22 mouse cellular contexts compared by ENCODE assay signal in genomic region chr12:79551274-79551673, GRCm38 (mm10).
A peak's percentile ranks its signal among the peaks of the same experiment; 100 is the strongest.
DNase-seq lines count a peak whose midpoint lies in the region; ATAC-seq and TF ChIP-seq lines count a peak whose summit lies in the region.
"Had no signal": no experiment of that assay in that cellular context is flagged by ENCODE, and none has a peak within 500 bp of the region (broad histone marks: within the 10 kb centered on the region; RNA-seq: fewer than 3 reads in every experiment).

No protein-coding gene starts in this region.

- H3K27ac ChIP-seq in kidney, adult 2 months (ENCODE audit: insufficient read depth, low read depth, low read length), result no peak overlapping the region
- H3K27ac ChIP-seq in kidney, embryonic 14.5 days (ENCODE audit: low read depth, low read length), result no peak overlapping the region
- no peak overlapping the region for H3K27ac ChIP-seq in lung, postnatal 0 days (ENCODE audit: low read length)
- H3K27ac ChIP-seq: embryonic facial prominence, embryonic 13.5 days; hindbrain, embryonic 14.5 days; hindbrain, postnatal 0 days had no signal

- no peak overlapping the region for H3K9ac ChIP-seq in kidney, embryonic 14.5 days (ENCODE audit: low read depth, low read length)
- no peak overlapping the region for H3K9ac ChIP-seq in lung, postnatal 0 days (replicated peaks; ENCODE audit: low read depth)
- H3K9ac ChIP-seq: embryonic facial prominence, embryonic 13.5 days; hindbrain, embryonic 14.5 days had no signal

- no peak overlapping the region for H3K4me2 ChIP-seq in kidney, embryonic 14.5 days (replicated peaks; ENCODE audit: low read depth, low read length)
- H3K4me2 ChIP-seq in lung, postnatal 0 days (replicated peaks; ENCODE audit: low read depth, low read length), result no peak overlapping the region
- H3K4me2 ChIP-seq: embryonic facial prominence, embryonic 13.5 days; heart, embryonic 11.5 days; hindbrain, embryonic 14.5 days had no signal

- peak; percentile 93 for DNase-seq in heart, adult 11 months
- no peak for DNase-seq in heart, postnatal 36 days
- DNase-seq in kidney, adult 2 months, result peak; percentile 44
- no peak for DNase-seq in lung, postnatal 0 days (ENCODE audit: low spot score)
- no peak for DNase-seq in lung, adult 18-20 months
- no peak for DNase-seq in frontal cortex, postnatal 25 days (ENCODE audit: low spot score in 2 of 2)
- DNase-seq: adrenal gland, adult 8-10 months; adrenal gland, postnatal 25 days; cerebellum, adult 18-20 months; cerebellum, adult 9-10 months; cerebellum, postnatal 25 days; gastrocnemius, postnatal 10 days; gastrocnemius, postnatal 36 days; heart, postnatal 4 days; kidney, adult 18-20 months had no signal

- ATAC-seq in kidney, embryonic 14.5 days (ENCODE audit: low FRiP score, low TSS enrichment), result no peak
- no peak for ATAC-seq in lung, postnatal 0 days
- ATAC-seq: forebrain, embryonic 14.5 days; hindbrain, postnatal 0 days; intestine, embryonic 16.5 days had no signal

- H3K27me3 ChIP-seq in kidney, adult 2 months (replicated peaks; ENCODE audit: control insufficient read depth, insufficient read depth, low read length), result no peaks in the 10 kb centered on the region
- H3K27me3 ChIP-seq in kidney, embryonic 14.5 days (ENCODE audit: control insufficient read depth, insufficient read depth, low read length), result no peaks in the 10 kb centered on the region
- no peaks in the 10 kb centered on the region for H3K27me3 ChIP-seq in lung, postnatal 0 days (replicated peaks; ENCODE audit: insufficient read depth, low read length)
- H3K27me3 ChIP-seq: embryonic facial prominence, embryonic 13.5 days had no signal

- peaks cover 15% of the 10 kb centered on the region; the same call in 1 of the 2 replicates for H3K4me1 ChIP-seq in kidney, adult 2 months (ENCODE audit: control insufficient read depth, insufficient read depth, low read length)
- H3K4me1 ChIP-seq in kidney, embryonic 14.5 days (ENCODE audit: control insufficient read depth, insufficient read depth, low read length), result peaks cover 4% of the 10 kb centered on the region; the same call in 1 of the 2 replicates
- peaks cover 10% of the 10 kb centered on the region; the same call in 1 of the 2 replicates for H3K4me1 ChIP-seq in lung, postnatal 0 days (ENCODE audit: insufficient read depth, low read depth, low read length)

- peak; percentile 56; the same call in 1 of the 2 replicates for TF ChIP-seq EP300 in lung, postnatal 0 days (IDR thresholded peaks at IDR 0.05)

- H3K36me3 ChIP-seq in kidney, adult 2 months (ENCODE audit: control insufficient read depth, insufficient read depth, low read length), result no peaks in the 10 kb centered on the region
- H3K36me3 ChIP-seq in kidney, embryonic 14.5 days (ENCODE audit: control insufficient read depth, insufficient read depth, low read length), result no peaks in the 10 kb centered on the region
- H3K36me3 ChIP-seq in lung, postnatal 0 days (ENCODE audit: insufficient read depth, low read length), result no peaks in the 10 kb centered on the region
- H3K36me3 ChIP-seq: embryonic facial prominence, embryonic 13.5 days had no signal

- intact Hi-C loops in heart, postnatal 36 days (cut with DNase I), result no loop called here

- 76% methylated on average over 1 of the region's 1 CpGs for WGBS in kidney, adult 2 months
- 84% methylated on average over 1 of the region's 1 CpGs for WGBS in kidney, embryonic 14.5 days
- 77% methylated on average over 1 of the region's 1 CpGs for WGBS in lung, postnatal 0 days

- TF ChIP-seq POLR2A in kidney, adult 2 months (IDR thresholded peaks at IDR 0.05; ENCODE audit: low read depth, low read length), result no peak

- TF ChIP-seq CTCF in kidney, adult 2 months (conservative IDR thresholded peaks at IDR 0.05; ENCODE audit: insufficient read depth, insufficient read length, low read depth, low read length), result no peak
- TF ChIP-seq CTCF in lung, postnatal 0 days (IDR thresholded peaks at IDR 0.05), result no peak

- no peak overlapping the region for H3K4me3 ChIP-seq in kidney, adult 2 months (ENCODE audit: insufficient read depth, low read depth, low read length)
- no peak overlapping the region for H3K4me3 ChIP-seq in kidney, embryonic 14.5 days (ENCODE audit: low read length)
- no peak overlapping the region for H3K4me3 ChIP-seq in lung, postnatal 0 days (ENCODE audit: low read depth, low read length)
- H3K4me3 ChIP-seq: embryonic facial prominence, embryonic 13.5 days had no signal

- no peaks in the 10 kb centered on the region for H3K9me3 ChIP-seq in kidney, embryonic 14.5 days (ENCODE audit: control insufficient read depth, low read length)
- no peaks in the 10 kb centered on the region for H3K9me3 ChIP-seq in lung, postnatal 0 days (ENCODE audit: low read length)
- H3K9me3 ChIP-seq: embryonic facial prominence, embryonic 13.5 days had no signal

Comparison
In these comparisons a context has a peak if more than half of its experiments do, and no peak if none do; other contexts are left out.
1. DNase-seq: peak in heart, adult 11 months (single experiment) and kidney, adult 2 months (single experiment); none in heart, postnatal 36 days (0 of 2), lung, postnatal 0 days (single experiment), lung, adult 18-20 months (0 of 2) and frontal cortex, postnatal 25 days (0 of 2).